Mouse (Mus musculus): ENCODE measurements around the gene Tmem251.

Gene Tmem251

GRCm38 (mm10) chr12:102710851-102711375 is 32.6 kb upstream of the Tmem251 start:
- DNase-seq (ENCODE audit: low spot score): no peak

- DNase-seq (ENCODE audit: low spot score): no peak
Observed at GRCm38 (mm10) chr12:102713153-102713865, 30.3 kb upstream of the Tmem251 start.

- no peak for DNase-seq (ENCODE audit: low spot score)
Observed at GRCm38 (mm10) chr12:102714116-102714515, 29.4 kb upstream of the Tmem251 start.

- DNase-seq (ENCODE audit: low spot score): no peak
Observed at GRCm38 (mm10) chr12:102714654-102715395, 28.7 kb upstream of the Tmem251 start.

GRCm38 (mm10) chr12:102719552-102720315 is 23.8 kb upstream of the Tmem251 start:
- DNase-seq (ENCODE audit: low spot score): no peak

- no peak for DNase-seq (ENCODE audit: low spot score)
Observed at GRCm38 (mm10) chr12:102722451-102722850, 21.1 kb upstream of the Tmem251 start.

- no peak for DNase-seq (ENCODE audit: low spot score)
Observed at GRCm38 (mm10) chr12:102722966-102723365, 20.6 kb upstream of the Tmem251 start.

GRCm38 (mm10) chr12:102723861-102724260 is 19.7 kb upstream of the Tmem251 start:
- no peak for DNase-seq (ENCODE audit: low spot score)

- no peak for DNase-seq (ENCODE audit: low spot score)
Observed at GRCm38 (mm10) chr12:102725146-102725545, 18.4 kb upstream of the Tmem251 start.

- DNase-seq (ENCODE audit: low spot score): no peak
Observed at GRCm38 (mm10) chr12:102725761-102726175, 17.8 kb upstream of the Tmem251 start.

GRCm38 (mm10) chr12:102729855-102730797 is 13.4 kb upstream of the Tmem251 start:
- no peak for DNase-seq (ENCODE audit: low spot score)

- DNase-seq (ENCODE audit: low spot score): no peak
Observed at GRCm38 (mm10) chr12:102730798-102731619, 12.6 kb upstream of the Tmem251 start.

- no peak for DNase-seq (ENCODE audit: low spot score)
Observed at GRCm38 (mm10) chr12:102733381-102733780, 10.2 kb upstream of the Tmem251 start.

- no peak for DNase-seq (ENCODE audit: low spot score)
Observed at GRCm38 (mm10) chr12:102739096-102739495, 4.5 kb upstream of the Tmem251 start.

GRCm38 (mm10) chr12:102740285-102740684 is 3.3 kb upstream of the Tmem251 start:
- DNase-seq (ENCODE audit: low spot score): no peak

- DNase-seq (ENCODE audit: low spot score): no peak
Observed at GRCm38 (mm10) chr12:102742056-102742455, 1.5 kb upstream of the Tmem251 start.

GRCm38 (mm10) chr12:102743036-102743588 is 450 bp upstream of the Tmem251 start:
- DNase-seq (ENCODE audit: low spot score): no peak

- DNase-seq (ENCODE audit: low spot score): no peak
Observed at GRCm38 (mm10) chr12:102744839-102745238, 1.3 kb downstream of the Tmem251 start.

- DNase-seq (ENCODE audit: low spot score): no peak
Observed at GRCm38 (mm10) chr12:102748256-102748655, 4.7 kb downstream of the Tmem251 start.

- DNase-seq (ENCODE audit: low spot score): no peak
Observed at GRCm38 (mm10) chr12:102756304-102756703, 12.7 kb downstream of the Tmem251 start.

Measured in ovary, postnatal 10 days (tissue).